Mouse (Mus musculus) lung, adult 2 months (tissue): ENCODE results near the gene Mb21d2.

ENCODE experiments used
- CTCF ChIP-seq: fragments of 200-500 bp; IDR thresholded peaks from 2 replicates; pipeline ENCODE4 v1.5.1; 2011; ENCODE audit warnings: mild to moderate bottlenecking, low read length, control low read depth; ENCODE audit not compliant: insufficient read depth
- POLR2A ChIP-seq: fragments of 200-500 bp; IDR thresholded peaks from 2 replicates; pipeline ENCODE4 v1.6.1; 2011; ENCODE audit warnings: low read depth, mild to moderate bottlenecking, control low read depth, low read length, borderline replicate concordance; ENCODE audit errors: extremely low read depth

- TF ChIP-seq CTCF: no peak
- no peak for TF ChIP-seq POLR2A
Measured at GRCm38 (mm10) chr16:28884661-28885060, 44.8 kb downstream of the Mb21d2 start.
